Mouse (Mus musculus) embryonic fibroblast, embryonic 13.5 days (primary cell): ENCODE results near the gene Gm28827. TPM values are rescaled to one million over a fixed set of nuclear protein-coding genes. Genes with fewer than 3 reads are reported as not detected.
"Not testable (repeated sequence)": the region's sequence is repeated elsewhere in the genome, so short reads cannot be mapped to it uniquely, and the experiment has no call there.

Experiments used
- H3K27ac ChIP-seq: 2 replicates; pipeline ENCODE4 v1.5.1; 2012; ENCODE audit warnings: low read length, control low read depth, inconsistent platforms; ENCODE audit not compliant: insufficient read depth
- H3K4me1 ChIP-seq: 2 replicates; pipeline ENCODE4 v1.6.1; 2011; ENCODE audit warnings: low read length; ENCODE audit not compliant: control insufficient read depth, insufficient read depth
- H3K4me3 ChIP-seq: 2 replicates; pipeline ENCODE4 v1.5.1; 2011; ENCODE audit warnings: mild to moderate bottlenecking, control low read depth, low read length; ENCODE audit not compliant: insufficient read depth
- polyA plus RNA-seq: library from polyadenylated mRNA; stranded (reverse); fragments of >200 nt; gene quantifications from 2 replicates; pipeline ENCODE4 v1.2.4, GENCODE M21; 2011; ENCODE audit warnings: low read depth; ENCODE audit not compliant: missing spikeins, insufficient read length

Gm28827 gene
- not detected in 2 replicates for polyA plus RNA-seq

- H3K4me1 ChIP-seq, H3K4me3 ChIP-seq, H3K27ac ChIP-seq: not testable (repeated sequence)
Observed at GRCm38 (mm10) chrY:83030647-83031046, at the start of gene Gm28827. Gene Gm28827, plus strand, starts transcription at chrY:83030947.
